Mouse (Mus musculus) thymus, adult 2 months (tissue): ENCODE data around the gene 4930404N11Rik.

Experiments
- CTCF ChIP-seq: fragments of 200-500 bp; IDR thresholded peaks from 2 replicates; pipeline ENCODE4 v1.5.1; 2012; ENCODE audit warnings: mild to moderate bottlenecking, control low read depth, low read length, moderate library complexity, borderline replicate concordance; ENCODE audit not compliant: control insufficient read depth, poor library complexity, insufficient read depth; ENCODE audit errors: extremely low read depth
- POLR2A ChIP-seq: fragments of 200-500 bp; IDR thresholded peaks from 2 replicates; pipeline ENCODE4 v1.6.1; 2012; ENCODE audit warnings: mild to moderate bottlenecking, low read length, control low read depth, moderate library complexity; ENCODE audit not compliant: control insufficient read depth, poor library complexity, insufficient read depth; ENCODE audit errors: extremely low read depth

DNA sequence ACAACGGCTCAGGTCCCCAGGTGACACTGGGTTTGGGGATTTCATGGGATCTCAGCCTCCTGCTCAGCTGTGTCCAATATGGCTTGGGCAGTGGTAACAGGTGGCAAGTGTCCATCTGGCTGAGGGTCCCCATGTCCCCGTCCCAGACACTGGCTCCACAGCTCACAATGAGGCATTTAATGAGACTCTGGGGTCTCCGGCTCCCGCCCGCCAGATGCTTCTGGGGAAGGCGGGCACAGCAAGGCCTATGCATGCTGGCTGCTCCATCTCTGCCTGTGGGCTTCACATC is 1.5 kb upstream of the 4930404N11Rik start:
- TF ChIP-seq POLR2A (no peak), CTCF (no peak)
